Mouse (Mus musculus) G1E (cell line): ENCODE results near the gene Hoxc5.

ENCODE experiments used
- CTCF ChIP-seq: IDR thresholded peaks from 2 replicates; pipeline ENCODE4 v1.5.1; 2012; ENCODE audit warnings: low read depth, low read length, inconsistent platforms, mixed read lengths
- POLR2AphosphoS5 ChIP-seq: IDR thresholded peaks from 2 replicates; pipeline ENCODE4 v1.6.1; 2012; ENCODE audit warnings: low read depth, low read length, inconsistent platforms; ENCODE audit not compliant: insufficient replicate concordance

DNA sequence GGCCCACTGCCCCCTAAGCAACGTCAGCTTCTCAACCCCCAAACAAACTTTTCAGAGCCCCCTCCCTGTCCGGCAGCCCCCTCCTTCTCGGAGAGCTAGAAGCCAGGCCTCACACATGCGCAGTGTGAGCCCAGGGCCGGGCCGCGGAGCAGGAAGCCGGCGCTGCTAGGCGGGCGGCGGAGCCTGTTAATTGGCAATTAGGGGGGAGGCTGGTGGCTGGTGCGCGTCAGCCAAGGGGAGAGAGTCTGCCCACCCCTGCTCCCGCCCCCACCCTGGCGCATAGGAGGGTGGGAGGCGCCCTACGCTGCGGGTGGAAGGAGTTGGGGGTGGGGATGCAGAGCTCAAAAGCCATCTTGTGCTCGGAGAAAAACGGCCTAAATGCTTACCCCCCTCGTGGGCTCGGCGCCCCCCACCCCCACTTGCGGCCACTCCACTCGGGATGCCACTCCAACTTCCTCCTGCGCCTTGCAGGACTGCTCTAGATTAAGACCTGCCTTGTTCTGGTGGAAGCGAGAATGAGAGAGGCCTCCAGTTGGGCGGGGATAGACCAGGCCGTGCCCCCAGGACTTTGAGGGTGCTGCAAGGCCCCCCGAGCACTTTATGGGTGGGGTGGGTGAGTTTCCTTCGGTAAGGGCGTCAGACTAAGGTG, 32.1 kb downstream of the Hoxc5 start:
- TF ChIP-seq CTCF (no peak), POLR2AphosphoS5 (no peak)
